Mouse (Mus musculus) kidney, adult 2 months (tissue): ENCODE results near the gene Thoc6. TPM values are rescaled to one million over a fixed set of nuclear protein-coding genes. Genes with fewer than 3 reads are reported as not detected.

Experiments
- DNase-seq: peaks from one replicate; pipeline ENCODE4 v3.0.0; 2021
- H3K27ac ChIP-seq: fragments of 200-500 bp; 2 replicates; pipeline ENCODE4 v1.5.1; 2012; ENCODE audit warnings: low read depth, low read length, control low read depth, inconsistent platforms; ENCODE audit not compliant: insufficient read depth
- H3K27me3 ChIP-seq: fragments of 200-500 bp; replicated peaks from 2 replicates; pipeline ENCODE4 v1.6.1; 2012; ENCODE audit warnings: mild to moderate bottlenecking, moderate library complexity, low read length, inconsistent platforms; ENCODE audit not compliant: control insufficient read depth, insufficient read depth
- H3K36me3 ChIP-seq: fragments of 200-500 bp; 2 replicates; pipeline ENCODE4 v1.6.1; 2012; ENCODE audit warnings: mild to moderate bottlenecking, moderate library complexity, low read length, inconsistent platforms; ENCODE audit not compliant: control insufficient read depth, insufficient read depth
- H3K4me1 ChIP-seq: fragments of 200-500 bp; 2 replicates; pipeline ENCODE4 v1.6.1; 2011; ENCODE audit warnings: low read length; ENCODE audit not compliant: control insufficient read depth, insufficient read depth
- H3K4me3 ChIP-seq: fragments of 200-500 bp; 2 replicates; pipeline ENCODE4 v1.5.1; 2011; ENCODE audit warnings: mild to moderate bottlenecking, low read depth, low read length, control low read depth; ENCODE audit not compliant: insufficient read depth
- CTCF ChIP-seq: fragments of 200-500 bp; conservative IDR thresholded peaks from 2 replicates; pipeline ENCODE4 v1.5.1; 2011; ENCODE audit warnings: low read depth, mild to moderate bottlenecking, control low read depth, low read length, moderate library complexity, mixed read lengths; ENCODE audit not compliant: insufficient read depth, insufficient read length
- POLR2A ChIP-seq: fragments of 200-500 bp; IDR thresholded peaks from one replicate; pipeline ENCODE4 v1.6.1; 2011; ENCODE audit warnings: low read depth, low read length, control low read depth
- WGBS: fragments of 180-500 bp; shearing (Covaris S2); methylation state at CpG from one replicate; pipeline ENCODE4 v1.1.7; 2018; 5-methylcytosine and 5-hydroxymethylcytosine counted together
- polyA plus RNA-seq: library from polyadenylated mRNA; depleted of rRNA; stranded (reverse); fragments of >200 nt; gene quantifications from 2 replicates; pipeline ENCODE4 v1.2.3, GENCODE M21; 2012

Thoc6 gene
- polyA plus RNA-seq, 1 experiment = 14.2 TPM

- H3K4me1 ChIP-seq = peaks cover 3% of the 10 kb centered on the region; the same call in 1 of the 2 replicates
- WGBS = 87% methylated on average over 7 of the region's 7 CpGs
These were observed 3.1 kb downstream of the Thoc6 start for GRCm38 (mm10) chr17:23670516-23671074.

GRCm38 (mm10) chr17:23665511-23665910 lies 8.2 kb downstream of the Thoc6 start:
- Histone ChIP-seq H3K27me3 (no peaks in the 10 kb centered on the region), H3K4me1 (0 out of 2 replicates have a peak, but pooled peaks cover 3% of the 10 kb centered on the region), H3K4me3 (no peak overlapping the region), H3K27ac (no peak overlapping the region), H3K36me3 (no peaks in the 10 kb centered on the region)
- 85% methylated on average over 14 of the region's 14 CpGs for WGBS
- DNase-seq = no peak
- TF ChIP-seq CTCF = no peak
- no peak for TF ChIP-seq POLR2A

More at GRCm38 (mm10) chr17:23670516-23671074, 3.1 kb downstream of the Thoc6 start:
- no peaks in the 10 kb centered on the region for H3K36me3 ChIP-seq
- TF ChIP-seq CTCF = no peak
- no peak overlapping the region for H3K4me3 ChIP-seq
- no peak for DNase-seq
- H3K27me3 ChIP-seq = no peaks in the 10 kb centered on the region
- no peak overlapping the region for H3K27ac ChIP-seq

- 0 out of 2 replicates have a peak, but pooled peaks cover 3% of the 10 kb centered on the region for H3K4me1 ChIP-seq
- TF ChIP-seq POLR2A (no peak), CTCF (peak; percentile 64)
- no peaks in the 10 kb centered on the region for H3K36me3 ChIP-seq
- no peak overlapping the region for H3K27ac ChIP-seq
- no peaks in the 10 kb centered on the region for H3K27me3 ChIP-seq
- WGBS = 18% methylated on average over 5 of the region's 5 CpGs
- peak; percentile 44 for DNase-seq
- no peak overlapping the region for H3K4me3 ChIP-seq
These were observed 9.1 kb downstream of the Thoc6 start for GRCm38 (mm10) chr17:23664556-23665021.

GRCm38 (mm10) chr17:23661526-23661925 lies 12.2 kb downstream of the Thoc6 start:
- no peak overlapping the region for H3K4me3 ChIP-seq
- H3K36me3 ChIP-seq = no peaks in the 10 kb centered on the region
- no peak for TF ChIP-seq POLR2A
- peak; percentile 48 for TF ChIP-seq CTCF
- 3% methylated on average over 9 of the region's 9 CpGs for WGBS
- no peaks in the 10 kb centered on the region for H3K27me3 ChIP-seq
- H3K27ac ChIP-seq = no peak overlapping the region
- DNase-seq = peak; percentile 35
- H3K4me1 ChIP-seq = 0 out of 2 replicates have a peak, but pooled peaks cover 3% of the 10 kb centered on the region

- H3K36me3 ChIP-seq = no peaks in the 10 kb centered on the region
- TF ChIP-seq CTCF (no peak), POLR2A (no peak)
- H3K4me3 ChIP-seq = peak overlapping the region; percentile 56
- H3K27me3 ChIP-seq = no peaks in the 10 kb centered on the region
- 2% methylated on average over 14 of the region's 14 CpGs for whole genome bisulfite sequencing
- H3K4me1 ChIP-seq = 0 out of 2 replicates have a peak, but pooled peaks cover 3% of the 10 kb centered on the region
- H3K27ac ChIP-seq = no peak overlapping the region
- DNase-seq = no peak
These were observed 12.8 kb downstream of the Thoc6 start for GRCm38 (mm10) chr17:23660876-23661200.

GRCm38 (mm10) chr17:23660117-23660875 lies 13.4 kb downstream of the Thoc6 start, which contains the start of gene Bicdl2:
Bicdl2 (plus strand) TSS chr17:23660506.
- Histone ChIP-seq H3K27ac (no peak within 1 kb of the TSS), H3K27me3 (no peaks in the 10 kb centered on the region), H3K4me1 (0 out of 2 replicates have a peak, but pooled peaks cover 3% of the 10 kb centered on the region), H3K4me3 (peak within 1 kb of the TSS; percentile 56), H3K36me3 (no peaks in the 10 kb centered on the region)
- DNase-seq = peak; percentile 86
- WGBS = 2% methylated on average over 27 of the region's 27 CpGs
- TF ChIP-seq POLR2A (no peak), CTCF (peak; percentile 79)

- H3K4me3 ChIP-seq = no peak overlapping the region
- no peaks in the 10 kb centered on the region for H3K27me3 ChIP-seq
- WGBS = 89% methylated on average over 3 of the region's 3 CpGs
- no peaks in the 10 kb centered on the region for H3K36me3 ChIP-seq
- H3K4me1 ChIP-seq = 0 out of 2 replicates have a peak, but pooled peaks cover 3% of the 10 kb centered on the region
- TF ChIP-seq CTCF (no peak), POLR2A (no peak)
- DNase-seq = no peak
- H3K27ac ChIP-seq = no peak overlapping the region
These were observed 15.2 kb downstream of the Thoc6 start for GRCm38 (mm10) chr17:23658450-23658849.
